Mouse (Mus musculus) limb, embryonic 11.5 days (tissue): Measurements from ENCODE around the gene Tmem115. TPM values are rescaled to one million over a fixed set of nuclear protein-coding genes. Genes with fewer than 3 reads are reported as not detected.
"Not testable (repeated sequence)": the region's sequence is repeated elsewhere in the genome, so short reads cannot be mapped to it uniquely, and the experiment has no call there.

Experiments used
- ATAC-seq: fragments of 200-750 bp; cut with Nextera tagmentation; 2 replicates; pipeline ENCODE4 v1.8.0; 2017; ENCODE audit warnings: low read depth; ENCODE audit not compliant: insufficient number of reproducible peaks, low FRiP score, low TSS enrichment
- DNase-seq: peaks from one replicate; pipeline ENCODE4 v3.0.0-alpha.2; 2015; ENCODE audit warnings: low spot score
- H3K27ac ChIP-seq: fragments of 300-500 bp; sonication (generic); replicated peaks from 2 replicates; pipeline ENCODE4 v1.5.1; 2014; ENCODE audit warnings: low read depth, mild to moderate bottlenecking, low read length
- H3K27me3 ChIP-seq: fragments of 300-500 bp; sonication (generic); 2 replicates; pipeline ENCODE4 v1.6.1; 2014; ENCODE audit warnings: mild to moderate bottlenecking, low read length, mixed read lengths; ENCODE audit not compliant: control insufficient read depth, insufficient read depth
- H3K36me3 ChIP-seq: fragments of 300-500 bp; sonication (generic); 2 replicates; pipeline ENCODE4 v1.6.1; 2014; ENCODE audit warnings: mild to moderate bottlenecking, low read length, moderate library complexity, mixed read lengths; ENCODE audit not compliant: control insufficient read depth, insufficient read depth
- H3K4me1 ChIP-seq: fragments of 300-500 bp; sonication (generic); 2 replicates; pipeline ENCODE4 v1.6.1; 2014; ENCODE audit warnings: low read length, mixed read lengths; ENCODE audit not compliant: control insufficient read depth, insufficient read depth
- H3K4me2 ChIP-seq: fragments of 300-500 bp; sonication (generic); 2 replicates; pipeline ENCODE4 v1.6.1; 2014; ENCODE audit warnings: low read depth, mild to moderate bottlenecking, moderate library complexity; ENCODE audit not compliant: severe bottlenecking
- H3K4me3 ChIP-seq: fragments of 300-500 bp; sonication (generic); 2 replicates; pipeline ENCODE4 v1.5.1; 2014; ENCODE audit warnings: low read depth, low read length
- H3K9ac ChIP-seq: fragments of 300-500 bp; sonication (generic); 2 replicates; pipeline ENCODE4 v1.6.1; 2014; ENCODE audit warnings: mild to moderate bottlenecking, low read length
- H3K9me3 ChIP-seq: fragments of 300-500 bp; sonication (generic); 2 replicates; pipeline ENCODE4 v1.6.1; 2016; ENCODE audit warnings: low read length; ENCODE audit not compliant: control insufficient read depth
- WGBS: fragments of 180-500 bp; shearing (Covaris S2); extraction: QIAGEN DNeasy Blood & Tissue Kit; methylation state at CpG from one replicate; pipeline ENCODE4 v1.1.7; 2014; 5-methylcytosine and 5-hydroxymethylcytosine counted together
- polyA plus RNA-seq: library from polyadenylated mRNA; unstranded; fragments of >200 nt; fragmentation: Nextera tagmentation; extraction: Ambion mirVana; gene quantifications from 2 replicates; pipeline ENCODE4 v1.2.1, GENCODE M21; 2014

The Tmem115 gene
- polyA plus RNA-seq, 1 experiment from 2014 or later = 42.8 TPM

GRCm38 (mm10) chr9:107568331-107569261 lies 34.9 kb downstream of the Tmem115 start:
- Histone ChIP-seq H3K4me2 (peak overlapping the region; percentile 93), H3K4me1 (peaks cover 26% of the 10 kb centered on the region), H3K27ac (peak overlapping the region; percentile 73), H3K36me3 (peaks cover 21% of the 10 kb centered on the region; the same call in 1 of the 2 replicates), H3K27me3 (no peaks in the 10 kb centered on the region), H3K9me3 (no peaks in the 10 kb centered on the region), H3K4me3 (peak overlapping the region; percentile 84), H3K9ac (peak overlapping the region; percentile 89)
- DNase-seq (peak; percentile 88), ATAC-seq (peak; percentile 77)
- WGBS = under 1% methylated on average over 41 of the region's 41 CpGs

- Histone ChIP-seq H3K27me3 (no peaks in the 10 kb centered on the region), H3K36me3 (peaks cover 23% of the 10 kb centered on the region; the same call in 1 of the 2 replicates), H3K4me2 (peak overlapping the region; percentile 93), H3K4me1 (peaks cover 23% of the 10 kb centered on the region), H3K9ac (peak overlapping the region; percentile 89), H3K9me3 (no peaks in the 10 kb centered on the region), H3K27ac (peak overlapping the region; percentile 73), H3K4me3 (peak overlapping the region; percentile 84)
- WGBS = 1% methylated on average over 19 of the region's 23 CpGs
- DNase-seq = no peak
- peak; percentile 63; the same call in 1 of the 2 replicates for ATAC-seq
These were observed 35.5 kb downstream of the Tmem115 start for GRCm38 (mm10) chr9:107569270-107569669.

DNA sequence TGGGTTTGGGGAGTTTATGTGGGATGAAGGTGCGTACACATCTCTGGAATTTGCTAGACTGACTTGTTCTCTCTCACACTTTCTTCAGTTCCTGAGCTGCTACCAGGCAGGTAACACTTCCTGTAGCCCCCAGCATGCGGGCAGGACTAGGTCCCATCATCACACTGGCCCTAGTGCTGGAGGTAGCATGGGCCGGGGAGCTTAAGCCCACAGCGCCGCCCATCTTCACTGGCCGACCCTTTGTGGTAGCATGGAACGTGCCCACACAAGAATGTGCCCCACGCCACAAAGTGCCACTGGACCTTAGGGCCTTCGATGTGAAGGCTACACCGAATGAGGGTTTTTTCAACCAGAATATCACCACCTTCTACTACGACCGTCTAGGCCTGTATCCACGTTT lies 36.3 kb downstream of the Tmem115 start:
- H3K4me3 ChIP-seq = peak overlapping the region; percentile 84
- 61% methylated on average over 13 of the region's 13 CpGs for WGBS
- H3K27ac ChIP-seq = no peak overlapping the region; the same call in 1 of the 2 replicates
- H3K4me2 ChIP-seq = peak overlapping the region; percentile 93
- ATAC-seq (no peak), DNase-seq (no peak)
- peaks cover 23% of the 10 kb centered on the region for H3K4me1 ChIP-seq
- H3K36me3 ChIP-seq = peaks cover 23% of the 10 kb centered on the region; the same call in 1 of the 2 replicates
- H3K27me3 ChIP-seq = no peaks in the 10 kb centered on the region
- H3K9ac ChIP-seq = peak overlapping the region; percentile 89
- H3K9me3 ChIP-seq = no peaks in the 10 kb centered on the region

- DNase-seq (no peak), ATAC-seq (no peak)
- H3K9me3 ChIP-seq = no peaks in the 10 kb centered on the region
- peaks cover 23% of the 10 kb centered on the region for H3K4me1 ChIP-seq
- peaks cover 23% of the 10 kb centered on the region; the same call in 1 of the 2 replicates for H3K36me3 ChIP-seq
- WGBS = 94% methylated on average over 21 of the region's 21 CpGs
- H3K9ac ChIP-seq = 0 out of 2 replicates have a peak overlapping the region, but pooled peaks have one; percentile 1
- peak overlapping the region; percentile 84 for H3K4me3 ChIP-seq
- no peak overlapping the region for H3K27ac ChIP-seq
- H3K4me2 ChIP-seq = peak overlapping the region; percentile 93
- H3K27me3 ChIP-seq = no peaks in the 10 kb centered on the region
These were observed 37.1 kb downstream of the Tmem115 start for GRCm38 (mm10) chr9:107570845-107571244.

- peaks cover 29% of the 10 kb centered on the region for H3K4me1 ChIP-seq
- DNase-seq (no peak), ATAC-seq (no peak)
- WGBS = 93% methylated on average over 22 of the region's 22 CpGs
- no peaks in the 10 kb centered on the region for H3K9me3 ChIP-seq
- no peaks in the 10 kb centered on the region for H3K27me3 ChIP-seq
- no peak overlapping the region for H3K27ac ChIP-seq
- H3K4me2 ChIP-seq = no peak overlapping the region
- no peak overlapping the region for H3K4me3 ChIP-seq
- H3K9ac ChIP-seq = no peak overlapping the region
- H3K36me3 ChIP-seq = peaks cover 21% of the 10 kb centered on the region; the same call in 1 of the 2 replicates
These were observed 38.0 kb downstream of the Tmem115 start for GRCm38 (mm10) chr9:107571534-107572326.

DNA sequence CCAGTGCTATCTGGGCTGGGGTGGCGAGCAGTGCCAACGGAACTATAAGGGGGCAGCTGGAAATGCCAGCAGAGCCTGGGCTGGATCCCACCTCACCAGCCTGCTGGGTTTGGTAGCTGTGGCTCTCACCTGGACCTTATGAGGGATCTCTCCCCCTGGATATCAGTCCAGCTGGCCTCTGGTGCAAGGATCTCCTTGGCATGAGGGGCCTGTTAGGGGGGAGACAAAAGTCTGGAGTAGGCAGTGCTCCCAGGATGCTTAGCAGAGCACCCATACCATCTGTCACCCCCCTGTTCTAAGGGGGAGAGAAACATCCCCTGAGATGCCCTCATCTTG lies 38.5 kb downstream of the Tmem115 start:
- Histone ChIP-seq H3K4me1 (peaks cover 28% of the 10 kb centered on the region), H3K36me3 (peaks cover 21% of the 10 kb centered on the region; the same call in 1 of the 2 replicates), H3K9me3 (no peaks in the 10 kb centered on the region), H3K9ac (no peak overlapping the region), H3K27me3 (no peaks in the 10 kb centered on the region), H3K4me2 (no peak overlapping the region), H3K4me3 (no peak overlapping the region), H3K27ac (no peak overlapping the region)
- ATAC-seq (no peak), DNase-seq (no peak)
- WGBS = 96% methylated on average over 2 of the region's 2 CpGs

- not testable (repeated sequence) for DNase-seq, H3K27me3 ChIP-seq, H3K9ac ChIP-seq, H3K4me3 ChIP-seq, H3K9me3 ChIP-seq, ATAC-seq, H3K27ac ChIP-seq, H3K4me2 ChIP-seq
- H3K36me3 ChIP-seq = peaks cover 21% of the 10 kb centered on the region; the same call in 1 of the 2 replicates
- H3K4me1 ChIP-seq = peaks cover 32% of the 10 kb centered on the region
- WGBS = 79% methylated on average over 6 of the region's 6 CpGs
These were observed 40.0 kb downstream of the Tmem115 start for GRCm38 (mm10) chr9:107573774-107574173.
